Mouse (Mus musculus) kidney, adult 2 months (tissue): ENCODE measurements around the gene Asprv1. TPM values are rescaled to one million over a fixed set of nuclear protein-coding genes. Genes with fewer than 3 reads are reported as not detected.
A peak's percentile ranks its signal among the peaks of the same experiment; 100 is the strongest.

ENCODE experiments used
- DNase-seq: peaks from one replicate; pipeline ENCODE4 v3.0.0; 2021
- H3K27ac ChIP-seq: fragments of 200-500 bp; 2 replicates; pipeline ENCODE4 v1.5.1; 2012; ENCODE audit warnings: low read depth, low read length, control low read depth, inconsistent platforms; ENCODE audit not compliant: insufficient read depth
- H3K27me3 ChIP-seq: fragments of 200-500 bp; replicated peaks from 2 replicates; pipeline ENCODE4 v1.6.1; 2012; ENCODE audit warnings: mild to moderate bottlenecking, moderate library complexity, low read length, inconsistent platforms; ENCODE audit not compliant: control insufficient read depth, insufficient read depth
- H3K36me3 ChIP-seq: fragments of 200-500 bp; 2 replicates; pipeline ENCODE4 v1.6.1; 2012; ENCODE audit warnings: mild to moderate bottlenecking, moderate library complexity, low read length, inconsistent platforms; ENCODE audit not compliant: control insufficient read depth, insufficient read depth
- H3K4me1 ChIP-seq: fragments of 200-500 bp; 2 replicates; pipeline ENCODE4 v1.6.1; 2011; ENCODE audit warnings: low read length; ENCODE audit not compliant: control insufficient read depth, insufficient read depth
- H3K4me3 ChIP-seq: fragments of 200-500 bp; 2 replicates; pipeline ENCODE4 v1.5.1; 2011; ENCODE audit warnings: mild to moderate bottlenecking, low read depth, low read length, control low read depth; ENCODE audit not compliant: insufficient read depth
- CTCF ChIP-seq: fragments of 200-500 bp; conservative IDR thresholded peaks from 2 replicates; pipeline ENCODE4 v1.5.1; 2011; ENCODE audit warnings: low read depth, mild to moderate bottlenecking, control low read depth, low read length, moderate library complexity, mixed read lengths; ENCODE audit not compliant: insufficient read depth, insufficient read length
- POLR2A ChIP-seq: fragments of 200-500 bp; IDR thresholded peaks from one replicate; pipeline ENCODE4 v1.6.1; 2011; ENCODE audit warnings: low read depth, low read length, control low read depth
- WGBS: fragments of 180-500 bp; shearing (Covaris S2); methylation state at CpG from one replicate; pipeline ENCODE4 v1.1.7; 2018; 5-methylcytosine and 5-hydroxymethylcytosine counted together
- polyA plus RNA-seq: library from polyadenylated mRNA; depleted of rRNA; stranded (reverse); fragments of >200 nt; gene quantifications from 2 replicates; pipeline ENCODE4 v1.2.3, GENCODE M21; 2012

Gene Asprv1
- polyA plus RNA-seq, 1 experiment = 0.33 TPM

DNA sequence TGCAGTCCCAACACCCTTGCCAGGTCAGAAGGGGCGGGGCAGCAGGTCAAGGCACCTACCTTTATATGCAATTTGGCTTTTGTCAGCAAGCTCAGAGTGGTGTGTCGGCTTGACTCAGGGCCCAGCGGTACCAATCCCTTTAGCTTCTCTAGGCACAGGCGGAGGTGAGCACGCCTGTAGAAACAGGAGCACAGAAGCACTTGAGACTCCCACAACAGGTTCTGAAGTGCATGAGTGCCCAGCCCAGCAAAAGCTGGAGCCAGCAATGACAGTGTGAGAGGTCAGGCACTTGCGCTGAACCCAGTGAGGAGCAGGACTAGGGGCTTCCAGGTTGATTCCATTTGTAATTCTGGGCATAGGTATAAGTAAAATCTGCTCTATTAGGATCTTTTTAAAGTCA is 25.1 kb downstream of the Asprv1 start:
- DNase-seq = no peak
- Histone ChIP-seq H3K4me3 (no peak overlapping the region), H3K4me1 (peaks cover 8% of the 10 kb centered on the region; the same call in 1 of the 2 replicates), H3K36me3 (peaks cover 5% of the 10 kb centered on the region), H3K27ac (no peak overlapping the region), H3K27me3 (no peaks in the 10 kb centered on the region)
- TF ChIP-seq CTCF (no peak), POLR2A (no peak)
- WGBS = 90% methylated on average over 6 of the region's 6 CpGs

DNA sequence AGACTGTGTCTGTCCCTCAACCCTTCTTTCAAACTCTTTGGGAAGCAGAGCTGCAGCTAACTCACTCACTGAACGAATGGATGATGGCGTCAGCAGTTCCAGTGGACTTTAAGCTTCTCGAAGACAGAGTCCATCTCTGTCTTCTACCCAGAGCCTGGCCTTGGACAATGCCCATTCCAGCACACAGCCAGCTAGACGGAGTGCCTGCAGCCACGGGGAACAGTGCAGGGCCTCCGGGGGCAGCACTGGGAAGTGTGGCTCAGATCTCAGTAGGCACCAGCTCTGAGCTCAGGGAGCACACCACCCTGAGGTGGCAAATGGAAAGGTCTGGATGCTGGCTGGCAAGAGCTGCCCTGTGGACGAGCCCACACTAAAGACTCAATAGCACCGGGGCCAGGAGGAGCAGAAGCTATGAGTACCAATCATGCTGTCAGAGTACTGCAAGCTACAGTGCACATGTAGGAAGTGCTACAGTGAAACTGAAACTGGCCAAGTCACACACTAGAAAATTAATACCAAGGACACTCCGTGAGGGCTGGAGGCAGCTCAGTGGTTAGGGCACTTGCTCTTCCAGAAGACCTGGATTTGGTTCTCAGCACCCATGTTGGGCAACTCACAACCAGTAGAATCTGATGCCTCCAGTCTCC is 26.4 kb downstream of the Asprv1 start:
- H3K36me3 ChIP-seq = peaks cover 3% of the 10 kb centered on the region
- peak; percentile 77 for DNase-seq
- WGBS = 46% methylated on average over 9 of the region's 9 CpGs

DNA sequence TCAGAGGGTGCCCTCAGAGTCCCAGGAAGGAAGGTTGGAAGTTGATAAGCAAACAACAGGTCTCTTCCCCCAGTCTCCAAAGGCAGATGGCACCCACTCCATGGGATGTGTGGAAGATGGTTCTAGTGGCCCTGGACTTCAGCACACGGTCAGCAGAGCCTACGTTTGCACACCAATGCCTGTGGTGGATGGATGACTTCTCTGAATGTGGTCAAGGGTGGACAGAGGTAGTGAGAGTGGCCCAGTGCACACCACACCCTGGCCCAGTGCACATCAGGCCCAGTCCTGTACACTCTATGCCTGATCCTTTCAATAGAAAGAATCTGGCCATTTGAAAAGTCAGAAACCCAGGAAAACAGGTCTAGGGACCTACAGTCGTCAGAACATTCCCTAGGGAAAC is 30.5 kb downstream of the Asprv1 start:
- DNase-seq = no peak
- Histone ChIP-seq H3K27ac (no peak overlapping the region), H3K4me3 (no peak overlapping the region), H3K27me3 (no peaks in the 10 kb centered on the region), H3K36me3 (peaks cover 3% of the 10 kb centered on the region; the same call in 1 of the 2 replicates), H3K4me1 (peaks cover 8% of the 10 kb centered on the region; the same call in 1 of the 2 replicates)
- no peak for TF ChIP-seq CTCF
- no peak for TF ChIP-seq POLR2A
- 84% methylated on average over 3 of the region's 3 CpGs for WGBS

More for the DNA sequence above, 26.4 kb downstream of the Asprv1 start:
- TF ChIP-seq CTCF (no peak; the same call in 1 of the 2 replicates), POLR2A (no peak)
- H3K4me3 ChIP-seq = no peak overlapping the region
- H3K4me1 ChIP-seq = peaks cover 8% of the 10 kb centered on the region; the same call in 1 of the 2 replicates
- H3K27me3 ChIP-seq = no peaks in the 10 kb centered on the region
- no peak overlapping the region for H3K27ac ChIP-seq

DNA sequence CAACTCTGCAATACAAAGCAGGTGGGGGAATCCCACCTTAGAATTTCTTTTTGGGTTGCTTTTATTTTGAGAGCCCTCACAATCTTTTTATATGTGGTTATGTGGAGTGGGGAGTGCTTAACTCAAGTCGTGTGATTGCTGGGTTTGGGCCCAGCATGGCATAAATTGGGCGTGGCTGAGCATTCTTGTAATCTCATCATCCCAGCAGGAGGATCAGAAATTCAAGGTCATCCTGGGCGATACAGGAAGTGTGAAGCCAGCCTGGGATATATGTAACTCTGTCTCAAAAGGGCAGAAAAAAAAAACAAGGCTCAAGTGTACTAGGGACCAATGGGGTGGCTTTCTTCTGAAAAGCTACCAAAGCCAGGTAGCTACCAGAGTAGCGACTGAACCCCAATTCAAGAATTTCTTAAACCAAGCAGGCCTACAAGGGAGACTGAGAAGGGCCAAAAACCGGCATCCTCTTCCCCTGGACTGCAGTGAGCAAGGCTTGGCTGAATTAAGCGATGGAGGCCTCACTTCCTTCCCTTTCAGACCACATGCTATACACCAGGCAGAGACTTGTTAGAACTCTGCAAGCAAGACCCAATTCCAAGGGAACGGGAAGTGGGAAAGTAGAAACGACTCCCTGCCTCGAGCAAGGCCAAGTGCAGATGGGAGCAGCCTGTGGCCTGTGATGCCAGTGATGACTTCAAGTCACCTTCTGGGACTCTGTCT is 32.4 kb downstream of the Asprv1 start:
- Histone ChIP-seq H3K36me3 (peaks cover 3% of the 10 kb centered on the region; the same call in 1 of the 2 replicates), H3K27me3 (no peaks in the 10 kb centered on the region), H3K4me1 (peaks cover 3% of the 10 kb centered on the region; the same call in 1 of the 2 replicates), H3K27ac (no peak overlapping the region), H3K4me3 (no peak overlapping the region)
- no peak for DNase-seq
- WGBS = 65% methylated on average over 9 of the region's 9 CpGs
- no peak for TF ChIP-seq CTCF
- no peak for TF ChIP-seq POLR2A

DNA sequence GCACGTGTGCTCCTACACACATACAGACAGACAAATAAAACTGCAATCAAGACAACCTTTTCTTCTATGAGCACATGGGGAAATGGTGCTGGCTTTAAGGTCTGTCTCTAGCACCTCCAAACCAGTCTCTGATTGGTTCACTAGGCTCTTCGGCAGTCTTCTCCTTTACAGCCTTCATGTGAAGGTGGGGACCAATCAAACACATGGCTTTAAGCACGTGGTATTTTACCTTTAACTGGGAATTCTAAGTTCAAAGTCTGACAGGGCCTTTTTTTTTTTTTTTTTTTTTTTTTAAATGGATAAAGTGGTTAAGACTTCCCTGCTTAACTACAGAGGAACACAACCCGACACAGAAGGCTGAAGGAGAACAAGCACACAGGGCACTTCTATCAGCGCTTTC is 37.1 kb downstream of the Asprv1 start:
- 0 out of 2 replicates have a peak, but pooled peaks cover 3% of the 10 kb centered on the region for H3K36me3 ChIP-seq
- no peaks in the 10 kb centered on the region for H3K27me3 ChIP-seq
- TF ChIP-seq CTCF (no peak), POLR2A (no peak)
- DNase-seq = peak; percentile 56
- no peak overlapping the region for H3K27ac ChIP-seq
- peaks cover 14% of the 10 kb centered on the region; the same call in 1 of the 2 replicates for H3K4me1 ChIP-seq
- H3K4me3 ChIP-seq = no peak overlapping the region
- WGBS = 51% methylated on average over 5 of the region's 5 CpGs

DNA sequence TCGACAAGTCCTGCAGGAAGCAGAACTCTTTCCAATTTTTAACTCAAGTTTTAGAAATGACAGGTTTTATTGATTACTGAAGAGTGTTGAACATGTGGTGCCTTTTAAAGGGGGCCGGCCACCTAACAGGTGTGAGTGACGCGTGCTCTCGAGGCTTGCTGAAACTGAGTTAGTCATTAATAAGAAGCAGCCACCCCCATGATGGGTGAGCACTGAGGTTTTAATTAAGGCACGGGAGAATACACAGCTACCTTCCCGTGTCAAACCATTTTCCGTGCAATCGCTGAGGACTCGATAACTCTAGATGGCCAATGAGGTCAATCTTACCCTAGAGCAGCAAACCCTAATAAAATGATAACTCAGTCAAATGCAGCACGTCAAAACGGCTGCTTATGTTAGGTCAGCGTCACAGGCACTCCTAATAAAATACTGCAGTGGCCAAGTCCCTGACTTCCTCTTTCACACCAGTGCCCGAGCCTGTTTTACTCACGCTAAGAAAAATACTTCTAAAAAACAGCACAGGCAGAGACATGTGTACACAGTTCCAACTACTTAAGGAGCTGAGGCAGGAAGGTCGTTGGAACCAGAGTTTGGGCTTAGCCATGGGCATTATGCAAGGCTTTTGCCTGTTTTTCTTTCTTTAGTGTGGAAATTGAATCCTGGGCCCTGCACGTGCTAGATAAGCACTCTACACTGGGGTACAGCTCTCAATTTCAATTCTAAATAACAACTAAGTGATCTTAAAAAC is 37.8 kb downstream of the Asprv1 start:
- Histone ChIP-seq H3K4me3 (no peak overlapping the region), H3K4me1 (peaks cover 16% of the 10 kb centered on the region; the same call in 1 of the 2 replicates), H3K36me3 (0 out of 2 replicates have a peak, but pooled peaks cover 3% of the 10 kb centered on the region), H3K27ac (0 out of 2 replicates have a peak overlapping the region, but pooled peaks have one; percentile 35), H3K27me3 (no peaks in the 10 kb centered on the region)
- DNase-seq = peak; percentile 66
- 32% methylated on average over 17 of the region's 17 CpGs for WGBS
- TF ChIP-seq POLR2A (no peak), CTCF (no peak)
